Mouse (Mus musculus) heart, postnatal 25 days (tissue): Measurements from ENCODE around the gene Cpt1b. TPM values are rescaled to one million over a fixed set of nuclear protein-coding genes. Genes with fewer than 3 reads are reported as not detected.

ENCODE experiments used
- DNase-seq: peaks from one replicate; pipeline ENCODE4 v3.0.0; 2022; ENCODE audit warnings: low spot score
- intact Hi-C: fragments of 180-260 bp; cut with DNase I; formaldehyde crosslinking; loops from one replicate; pipeline ENCODE4 v1.15.1; 2025
- total RNA-seq, 2 experiments: library from RNA; stranded (reverse); gene quantifications; 2 replicates each; pipeline ENCODE4 v1.2.3; 2021

The Cpt1b gene
- total RNA-seq: 100 to 1,000 TPM; 512 to 569 TPM

- peak; percentile 59 for DNase-seq
- intact Hi-C loops: no loop called here
Observed at GRCm38 (mm10) chr15:89425711-89426121, at the start of gene Cpt1b. Gene Cpt1b, minus strand, starts transcription at chr15:89425863.

GRCm38 (mm10) chr15:89475293-89475600 is 49.6 kb upstream of the Cpt1b start:
- no peak for DNase-seq
- intact Hi-C loops: loop anchor here (2.0 kb wide), 1 partner anchor 44 kb away; no protein-coding TSS in a partner anchor

GRCm38 (mm10) chr15:89474596-89475292 is 49.1 kb upstream of the Cpt1b start:
- intact Hi-C loops: loop anchor here (2.0 kb wide), 1 partner anchor 44 kb away; no protein-coding TSS in a partner anchor
- DNase-seq: no peak

- intact Hi-C loops: loop anchor here (2.0 kb wide), 1 partner anchor 43 kb away; no protein-coding TSS in a partner anchor
- DNase-seq: no peak
Observed at GRCm38 (mm10) chr15:89473921-89474320, 48.3 kb upstream of the Cpt1b start.

- intact Hi-C loops: no loop called here
- no peak for DNase-seq
Observed at GRCm38 (mm10) chr15:89473370-89473769, 47.7 kb upstream of the Cpt1b start.

- intact Hi-C loops: no loop called here
- DNase-seq: no peak
Observed at GRCm38 (mm10) chr15:89471476-89471875, 45.8 kb upstream of the Cpt1b start.

GRCm38 (mm10) chr15:89468577-89468976 is 42.9 kb upstream of the Cpt1b start:
- intact Hi-C loops: loop anchor here (2.0 to 5.0 kb wide), 3 partner anchors 34 to 96 kb away; partner anchors contain the start of gene Sco2
- no peak for DNase-seq

- DNase-seq: no peak
- intact Hi-C loops: loop anchor here (5.0 kb wide), 2 partner anchors 37 to 93 kb away; partner anchors contain the start of gene Sco2
Observed at GRCm38 (mm10) chr15:89465052-89465451, 39.4 kb upstream of the Cpt1b start.

GRCm38 (mm10) chr15:89463334-89464235 is 37.9 kb upstream of the Cpt1b start:
- intact Hi-C loops: no loop called here
- no peak for DNase-seq

- intact Hi-C loops: no loop called here
- DNase-seq: no peak
Observed at GRCm38 (mm10) chr15:89462176-89462575, 36.5 kb upstream of the Cpt1b start.

GRCm38 (mm10) chr15:89461321-89461720 is 35.7 kb upstream of the Cpt1b start:
- no peak for DNase-seq
- intact Hi-C loops: no loop called here

GRCm38 (mm10) chr15:89460298-89460697 is 34.6 kb upstream of the Cpt1b start:
- no peak for DNase-seq
- intact Hi-C loops: no loop called here

- DNase-seq: no peak
- intact Hi-C loops: no loop called here
Observed at GRCm38 (mm10) chr15:89459821-89460220, 34.2 kb upstream of the Cpt1b start.

- DNase-seq: no peak
Observed at GRCm38 (mm10) chr15:89458942-89459341, 33.3 kb upstream of the Cpt1b start.

GRCm38 (mm10) chr15:89455642-89456041 is 30.0 kb upstream of the Cpt1b start:
- DNase-seq: no peak
- intact Hi-C loops: no loop called here

More at GRCm38 (mm10) chr15:89458942-89459341, 33.3 kb upstream of the Cpt1b start:
- intact Hi-C loops: no loop called here

GRCm38 (mm10) chr15:89454857-89455256 is 29.2 kb upstream of the Cpt1b start:
- no peak for DNase-seq

GRCm38 (mm10) chr15:89453865-89454478 is 28.3 kb upstream of the Cpt1b start, which contains the start of gene Mapk8ip2:
Gene Mapk8ip2, plus strand, starts transcription at chr15:89453913.
- DNase-seq: no peak
- intact Hi-C loops: no loop called here

More at GRCm38 (mm10) chr15:89454857-89455256, 29.2 kb upstream of the Cpt1b start:
- intact Hi-C loops: no loop called here

- intact Hi-C loops: no loop called here
- no peak for DNase-seq
Observed at GRCm38 (mm10) chr15:89452906-89453864, 27.5 kb upstream of the Cpt1b start.

- intact Hi-C loops: no loop called here
- no peak for DNase-seq
Observed at GRCm38 (mm10) chr15:89442486-89443070, 16.9 kb upstream of the Cpt1b start.
